Mouse (Mus musculus): ENCODE measurements around the gene Slc27a3.

DNA sequence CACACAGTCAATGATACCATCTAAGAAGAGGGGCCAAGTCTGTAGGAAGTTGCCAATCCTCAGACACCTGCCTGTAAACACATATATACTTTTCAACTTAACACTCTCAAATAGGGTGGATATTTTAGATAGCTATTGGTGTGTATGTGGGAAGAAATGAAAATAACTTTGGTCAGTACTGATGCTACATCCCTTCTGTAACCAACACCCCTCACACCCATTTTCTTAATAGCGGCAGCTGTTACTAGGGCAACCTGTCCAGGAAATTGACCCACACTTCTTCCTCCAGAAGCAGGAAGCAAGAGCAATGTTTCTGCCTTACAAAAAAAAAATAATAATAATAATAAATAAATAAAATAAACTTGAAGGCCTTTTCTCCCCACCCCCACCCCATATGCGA lies 42.6 kb upstream of the Slc27a3 start:
- TF ChIP-seq CTCF (IDR thresholded peaks at IDR 0.05; ENCODE audit: borderline replicate concordance, extremely low read depth, insufficient read depth, insufficient read length) (no peak), POLR2A (IDR thresholded peaks at IDR 0.05; ENCODE audit: borderline replicate concordance, extremely low read depth, insufficient read depth, insufficient read length, poor library complexity, severe bottlenecking) (no peak)

All from brain, embryonic 14.5 days (tissue).